Mouse (Mus musculus): Measurements from ENCODE around the gene Gm42742. TPM values are rescaled to one million over a fixed set of nuclear protein-coding genes. Genes with fewer than 3 reads are reported as not detected.
A peak's percentile ranks its signal among the peaks of the same experiment; 100 is the strongest.

The Gm42742 gene
- polyA plus RNA-seq, 1 experiment from 2014 or later, result 23.7 TPM

- no peak for ATAC-seq (ENCODE audit: borderline replicate concordance, extremely low read depth, low FRiP score, low TSS enrichment)
- WGBS, result 66% methylated on average over 15 of the region's 15 CpGs
- no peak overlapping the region; the same call in 1 of the 2 replicates for H3K4me3 ChIP-seq
- H3K9me3 ChIP-seq, result no peaks in the 10 kb centered on the region
- peaks cover 84% of the 10 kb centered on the region for H3K4me1 ChIP-seq
- peak overlapping the region; percentile 98 for H3K27ac ChIP-seq
- H3K4me2 ChIP-seq, result peak overlapping the region; percentile 88; the same call in 1 of the 2 replicates
- H3K36me3 ChIP-seq, result peaks cover 26% of the 10 kb centered on the region
- H3K9ac ChIP-seq, result peak overlapping the region; percentile 21; the same call in 1 of the 2 replicates
- H3K27me3 ChIP-seq, result no peaks in the 10 kb centered on the region
These were observed 2.2 kb downstream of the Gm42742 start for GRCm38 (mm10) chr7:127018416-127019305.

- Histone ChIP-seq H3K27ac (peak overlapping the region; percentile 98), H3K9me3 (no peaks in the 10 kb centered on the region), H3K36me3 (peaks cover 26% of the 10 kb centered on the region), H3K4me2 (peak overlapping the region; percentile 88), H3K4me3 (no peak overlapping the region), H3K27me3 (no peaks in the 10 kb centered on the region), H3K4me1 (peaks cover 83% of the 10 kb centered on the region), H3K9ac (0 out of 2 replicates have a peak overlapping the region, but pooled peaks have one; percentile 20)
- WGBS, result 30% methylated on average over 6 of the region's 6 CpGs
- ATAC-seq (ENCODE audit: borderline replicate concordance, extremely low read depth, low FRiP score, low TSS enrichment), result no peak
These were observed 2.9 kb downstream of the Gm42742 start for GRCm38 (mm10) chr7:127017950-127018345.

GRCm38 (mm10) chr7:127016971-127017949 lies 3.6 kb downstream of the Gm42742 start, which contains the start of gene Pagr1a:
Gene Pagr1a (minus strand): TSS chr7:127017352.
- H3K9me3 ChIP-seq, result no peaks in the 10 kb centered on the region
- H3K4me3 ChIP-seq, result peak within 1 kb of the TSS; percentile 64
- H3K27ac ChIP-seq, result peak within 1 kb of the TSS; percentile 98
- no peaks in the 10 kb centered on the region for H3K27me3 ChIP-seq
- WGBS, result under 1% methylated on average over 39 of the region's 39 CpGs
- H3K4me1 ChIP-seq, result peaks cover 77% of the 10 kb centered on the region
- peak within 1 kb of the TSS; percentile 88 for H3K4me2 ChIP-seq
- peak within 1 kb of the TSS; percentile 87 for H3K9ac ChIP-seq
- ATAC-seq (ENCODE audit: borderline replicate concordance, extremely low read depth, low FRiP score, low TSS enrichment), result peak; percentile 84
- H3K36me3 ChIP-seq, result peaks cover 22% of the 10 kb centered on the region

GRCm38 (mm10) chr7:127016486-127016938 lies 4.4 kb downstream of the Gm42742 start:
- peak overlapping the region; percentile 88 for H3K4me2 ChIP-seq
- WGBS, result 0% methylated on average over 22 of the region's 22 CpGs
- H3K36me3 ChIP-seq, result peaks cover 18% of the 10 kb centered on the region
- H3K9me3 ChIP-seq, result no peaks in the 10 kb centered on the region
- no peaks in the 10 kb centered on the region for H3K27me3 ChIP-seq
- peak overlapping the region; percentile 98 for H3K27ac ChIP-seq
- H3K4me3 ChIP-seq, result peak overlapping the region; percentile 64
- ATAC-seq (ENCODE audit: borderline replicate concordance, extremely low read depth, low FRiP score, low TSS enrichment), result peak; percentile 44
- H3K4me1 ChIP-seq, result peaks cover 74% of the 10 kb centered on the region
- H3K9ac ChIP-seq, result peak overlapping the region; percentile 87

- no peaks in the 10 kb centered on the region for H3K27me3 ChIP-seq
- peak within 1 kb of the TSS; percentile 88 for H3K4me2 ChIP-seq
- H3K9me3 ChIP-seq, result no peaks in the 10 kb centered on the region
- H3K4me1 ChIP-seq, result peaks cover 71% of the 10 kb centered on the region
- peak within 1 kb of the TSS; percentile 87 for H3K9ac ChIP-seq
- peak within 1 kb of the TSS; percentile 98 for H3K27ac ChIP-seq
- H3K36me3 ChIP-seq, result peaks cover 18% of the 10 kb centered on the region
- H3K4me3 ChIP-seq, result peak within 1 kb of the TSS; percentile 64
- ATAC-seq (ENCODE audit: borderline replicate concordance, extremely low read depth, low FRiP score, low TSS enrichment), result no peak
These were observed 4.6 kb downstream of the Gm42742 start, which contains the start of gene Pagr1b for GRCm38 (mm10) chr7:127016481-127016485. Gene Pagr1b (minus strand): TSS chr7:127016484.

- no peak for ATAC-seq (ENCODE audit: borderline replicate concordance, extremely low read depth, low FRiP score, low TSS enrichment)
- WGBS, result under 1% methylated on average over 10 of the region's 10 CpGs
- H3K4me1 ChIP-seq, result peaks cover 69% of the 10 kb centered on the region
- peak overlapping the region; percentile 88 for H3K4me2 ChIP-seq
- no peaks in the 10 kb centered on the region for H3K27me3 ChIP-seq
- peak overlapping the region; percentile 98 for H3K27ac ChIP-seq
- H3K36me3 ChIP-seq, result peaks cover 18% of the 10 kb centered on the region
- H3K4me3 ChIP-seq, result peak overlapping the region; percentile 64
- H3K9me3 ChIP-seq, result no peaks in the 10 kb centered on the region
- peak overlapping the region; percentile 87 for H3K9ac ChIP-seq
These were observed 4.8 kb downstream of the Gm42742 start for GRCm38 (mm10) chr7:127016081-127016480.

GRCm38 (mm10) chr7:127014993-127015392 lies 5.9 kb downstream of the Gm42742 start:
- ATAC-seq (ENCODE audit: borderline replicate concordance, extremely low read depth, low FRiP score, low TSS enrichment), result no peak
- Histone ChIP-seq H3K36me3 (peaks cover 18% of the 10 kb centered on the region), H3K4me1 (peaks cover 60% of the 10 kb centered on the region), H3K9ac (no peak overlapping the region), H3K9me3 (no peaks in the 10 kb centered on the region), H3K4me2 (peak overlapping the region; percentile 88), H3K4me3 (peak overlapping the region; percentile 64), H3K27me3 (no peaks in the 10 kb centered on the region), H3K27ac (peak overlapping the region; percentile 37; the same call in 1 of the 2 replicates)
- WGBS, result 88% methylated on average over 12 of the region's 12 CpGs

- H3K27ac ChIP-seq, result peak within 1 kb of the TSS; percentile 37
- H3K36me3 ChIP-seq, result peaks cover 18% of the 10 kb centered on the region
- H3K4me3 ChIP-seq, result peak within 1 kb of the TSS; percentile 64
- ATAC-seq (ENCODE audit: borderline replicate concordance, extremely low read depth, low FRiP score, low TSS enrichment), result peak; percentile 12; the same call in 1 of the 2 replicates
- 18% methylated on average over 11 of the region's 11 CpGs for WGBS
- H3K4me2 ChIP-seq, result peak within 1 kb of the TSS; percentile 88
- no peaks in the 10 kb centered on the region for H3K9me3 ChIP-seq
- no peaks in the 10 kb centered on the region for H3K27me3 ChIP-seq
- H3K4me1 ChIP-seq, result peaks cover 53% of the 10 kb centered on the region
- peak within 1 kb of the TSS; percentile 87 for H3K9ac ChIP-seq
These were observed 6.6 kb downstream of the Gm42742 start, which contains the start of gene Mvp for GRCm38 (mm10) chr7:127014320-127014719. Gene Mvp (minus strand): TSS chr7:127014621.

GRCm38 (mm10) chr7:127013385-127013784 lies 7.5 kb downstream of the Gm42742 start:
- peaks cover 47% of the 10 kb centered on the region for H3K4me1 ChIP-seq
- WGBS, result 90% methylated on average over 6 of the region's 6 CpGs
- no peak overlapping the region for H3K9ac ChIP-seq

GRCm38 (mm10) chr7:127012845-127013244 lies 8.1 kb downstream of the Gm42742 start:
- 93% methylated on average over 10 of the region's 10 CpGs for whole genome bisulfite sequencing
- no peak overlapping the region for H3K4me2 ChIP-seq
- no peak for ATAC-seq (ENCODE audit: borderline replicate concordance, extremely low read depth, low FRiP score, low TSS enrichment)
- no peaks in the 10 kb centered on the region for H3K27me3 ChIP-seq
- no peak overlapping the region for H3K4me3 ChIP-seq
- H3K36me3 ChIP-seq, result peaks cover 18% of the 10 kb centered on the region
- H3K9ac ChIP-seq, result no peak overlapping the region
- H3K4me1 ChIP-seq, result peaks cover 41% of the 10 kb centered on the region
- H3K9me3 ChIP-seq, result no peaks in the 10 kb centered on the region
- H3K27ac ChIP-seq, result no peak overlapping the region

More at GRCm38 (mm10) chr7:127013385-127013784, 7.5 kb downstream of the Gm42742 start:
- Histone ChIP-seq H3K36me3 (peaks cover 18% of the 10 kb centered on the region), H3K27me3 (no peaks in the 10 kb centered on the region), H3K4me2 (no peak overlapping the region; the same call in 1 of the 2 replicates), H3K4me3 (no peak overlapping the region), H3K27ac (no peak overlapping the region), H3K9me3 (no peaks in the 10 kb centered on the region)
- no peak for ATAC-seq (ENCODE audit: borderline replicate concordance, extremely low read depth, low FRiP score, low TSS enrichment)

- WGBS, result 80% methylated on average over 6 of the region's 6 CpGs
- Histone ChIP-seq H3K36me3 (peaks cover 18% of the 10 kb centered on the region), H3K27me3 (no peaks in the 10 kb centered on the region), H3K4me1 (peaks cover 38% of the 10 kb centered on the region), H3K4me3 (no peak overlapping the region), H3K4me2 (no peak overlapping the region), H3K9ac (no peak overlapping the region), H3K9me3 (no peaks in the 10 kb centered on the region), H3K27ac (no peak overlapping the region)
- no peak for ATAC-seq (ENCODE audit: borderline replicate concordance, extremely low read depth, low FRiP score, low TSS enrichment)
These were observed 8.5 kb downstream of the Gm42742 start for GRCm38 (mm10) chr7:127012374-127012773.
